Mouse (Mus musculus) forebrain, embryonic 11.5 days (tissue): ENCODE measurements at regions not wholly inside any gene's neighbourhood (a gene's known extent, or its start where the extent isn't known, plus 50 kb on each side); places are given as distances from the start of the nearest gene placed in this dataset.

Experiments used
- ATAC-seq: fragments of 200-750 bp; cut with Nextera tagmentation; replicated peaks from 2 replicates; pipeline ENCODE4 v1.8.0; 2017; ENCODE audit warnings: moderate TSS enrichment; ENCODE audit not compliant: low FRiP score
- DNase-seq: peaks from one replicate; pipeline ENCODE4 v3.0.0-alpha.2; 2017; ENCODE audit warnings: low spot score
- H3K27ac ChIP-seq: fragments of 300-500 bp; sonication (generic); 2 replicates; pipeline ENCODE4 v1.5.1; 2014; ENCODE audit warnings: low read depth, low read length
- H3K27me3 ChIP-seq: fragments of 300-500 bp; sonication (generic); 2 replicates; pipeline ENCODE4 v1.6.1; 2014; ENCODE audit warnings: mild to moderate bottlenecking, low read length, mixed read lengths; ENCODE audit not compliant: control insufficient read depth, insufficient read depth
- H3K36me3 ChIP-seq: fragments of 300-500 bp; sonication (generic); 2 replicates; pipeline ENCODE4 v1.6.1; 2014; ENCODE audit warnings: mild to moderate bottlenecking, low read length, moderate library complexity, mixed read lengths; ENCODE audit not compliant: control insufficient read depth, insufficient read depth
- H3K4me1 ChIP-seq: fragments of 300-500 bp; sonication (generic); replicated peaks from 2 replicates; pipeline ENCODE4 v1.6.1; 2014; ENCODE audit warnings: low read length, mixed read lengths; ENCODE audit not compliant: control insufficient read depth, insufficient read depth
- H3K4me2 ChIP-seq: fragments of 300-500 bp; sonication (generic); 2 replicates; pipeline ENCODE4 v1.6.1; 2014; ENCODE audit warnings: low read depth, mild to moderate bottlenecking, low read length, moderate library complexity, mixed read lengths; ENCODE audit not compliant: severe bottlenecking
- H3K4me3 ChIP-seq: fragments of 300-500 bp; sonication (generic); 2 replicates; pipeline ENCODE4 v1.5.1; 2014; ENCODE audit warnings: low read depth, low read length
- H3K9ac ChIP-seq: fragments of 300-500 bp; sonication (generic); 2 replicates; pipeline ENCODE4 v1.6.1; 2014; ENCODE audit warnings: low read length
- H3K9me3 ChIP-seq: fragments of 300-500 bp; sonication (generic); 2 replicates; pipeline ENCODE4 v1.6.1; 2016; ENCODE audit warnings: low read length, mixed read lengths; ENCODE audit not compliant: control insufficient read depth
- WGBS: fragments of 180-500 bp; shearing (Covaris S2); extraction: QIAGEN DNeasy Blood & Tissue Kit; methylation state at CpG from one replicate; pipeline ENCODE4 v1.1.7; 2014; 5-methylcytosine and 5-hydroxymethylcytosine counted together

DNA sequence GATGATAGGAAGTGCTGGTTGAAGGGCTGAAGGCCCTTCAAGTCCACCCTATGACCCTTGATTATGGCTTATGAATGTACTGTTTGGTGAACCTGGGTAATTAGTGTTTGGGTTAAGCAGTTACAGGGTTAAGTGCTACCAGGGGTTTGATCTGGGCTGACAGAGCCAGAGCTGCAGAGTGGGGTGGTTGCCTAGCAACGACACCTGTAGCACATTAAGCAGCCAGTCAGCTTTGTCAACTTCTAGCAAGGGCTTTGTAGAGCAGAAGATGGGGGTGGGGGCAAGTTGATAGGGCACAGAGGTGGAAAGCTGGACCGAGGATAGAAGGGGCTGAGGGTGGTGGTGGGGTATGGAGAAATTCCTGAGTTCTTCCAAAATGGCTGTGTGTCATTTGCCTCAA, 177.0 kb upstream of the Cadm1 start:
- no peaks in the 10 kb centered on the region for H3K9me3 ChIP-seq
- H3K27ac ChIP-seq, result no peak overlapping the region
- ATAC-seq, result no peak
- H3K9ac ChIP-seq, result no peak overlapping the region
- H3K4me2 ChIP-seq, result no peak overlapping the region
- H3K4me1 ChIP-seq, result peaks cover 11% of the 10 kb centered on the region; the same call in 1 of the 2 replicates
- no peaks in the 10 kb centered on the region for H3K36me3 ChIP-seq
- H3K27me3 ChIP-seq, result peaks cover 5% of the 10 kb centered on the region; the same call in 1 of the 2 replicates
- DNase-seq, result no peak
- H3K4me3 ChIP-seq, result no peak overlapping the region
- 8% methylated on average over 2 of the region's 2 CpGs for WGBS

DNA sequence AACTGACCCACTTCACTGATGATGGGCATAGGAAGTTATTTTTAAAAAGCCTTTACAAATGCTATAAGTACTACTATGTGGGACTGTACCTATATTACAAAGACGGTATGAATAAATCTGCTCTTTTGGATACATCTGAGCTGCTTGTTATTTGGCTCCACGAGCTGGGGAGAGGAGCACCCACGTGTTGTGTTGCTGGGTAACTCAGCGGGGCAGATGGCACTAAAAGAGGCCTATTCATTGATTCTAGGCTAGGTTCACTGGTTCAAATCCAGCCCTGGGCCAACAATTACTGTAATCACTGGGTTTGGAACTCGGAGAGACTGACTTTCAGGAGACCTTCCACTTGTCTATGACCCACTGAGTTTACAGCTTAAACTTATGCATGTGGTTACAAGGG, 176.0 kb upstream of the Cadm1 start:
- H3K27ac ChIP-seq, result no peak overlapping the region
- no peak overlapping the region for H3K9ac ChIP-seq
- H3K4me1 ChIP-seq, result peaks cover 13% of the 10 kb centered on the region; the same call in 1 of the 2 replicates
- no peaks in the 10 kb centered on the region for H3K36me3 ChIP-seq
- ATAC-seq (no peak), DNase-seq (no peak)
- peaks cover 5% of the 10 kb centered on the region; the same call in 1 of the 2 replicates for H3K27me3 ChIP-seq
- no peak overlapping the region for H3K4me2 ChIP-seq
- no peak overlapping the region for H3K4me3 ChIP-seq
- WGBS, result 82% methylated on average over 5 of the region's 5 CpGs
- no peaks in the 10 kb centered on the region for H3K9me3 ChIP-seq

DNA sequence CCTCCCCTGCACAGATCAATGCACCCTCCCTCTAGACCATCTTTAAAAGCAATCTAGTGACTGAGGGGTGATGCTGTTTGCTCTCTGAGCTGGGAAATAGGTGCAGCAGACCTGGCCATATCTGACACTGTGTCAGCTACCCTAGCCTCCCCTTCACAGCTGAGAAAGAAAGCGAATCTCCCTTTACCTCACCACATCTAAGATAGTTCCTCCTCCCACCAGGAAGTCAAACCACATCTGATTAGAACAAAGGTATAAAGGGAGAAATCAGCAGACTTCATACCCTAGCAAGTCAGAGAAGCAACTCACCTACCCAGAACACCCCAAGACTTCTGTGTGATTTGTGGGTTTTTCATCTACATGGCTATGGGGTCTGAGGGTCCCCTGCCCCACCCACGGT, 175.6 kb upstream of the Cadm1 start:
- Histone ChIP-seq H3K9ac (no peak overlapping the region), H3K27ac (no peak overlapping the region), H3K27me3 (peaks cover 2% of the 10 kb centered on the region; the same call in 1 of the 2 replicates), H3K36me3 (no peaks in the 10 kb centered on the region), H3K4me1 (peaks cover 13% of the 10 kb centered on the region; the same call in 1 of the 2 replicates), H3K4me3 (no peak overlapping the region), H3K9me3 (no peaks in the 10 kb centered on the region), H3K4me2 (no peak overlapping the region)
- no peak for ATAC-seq
- no peak for DNase-seq
- WGBS, result 80% methylated on average over 2 of the region's 2 CpGs

DNA sequence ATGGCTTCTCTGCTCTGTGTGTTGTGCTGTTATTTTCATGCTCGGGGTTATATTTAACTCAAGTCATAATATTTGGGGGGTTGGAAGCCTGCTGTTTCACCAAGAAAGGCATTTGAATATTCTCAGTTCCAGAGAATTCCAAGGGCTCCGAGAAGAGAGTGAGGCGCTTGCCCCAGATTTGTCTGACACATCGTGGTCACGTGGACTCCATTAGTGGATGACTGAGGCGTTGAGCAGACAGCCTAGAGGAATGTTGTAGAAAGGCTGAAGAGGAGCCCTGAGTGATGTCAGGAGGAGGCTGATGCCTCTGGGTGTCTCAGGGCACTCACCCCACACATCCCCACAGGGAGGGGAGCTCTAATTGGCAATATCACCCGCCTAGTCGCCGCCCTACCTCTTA, 175.1 kb upstream of the Cadm1 start:
- H3K27ac ChIP-seq, result no peak overlapping the region

DNA sequence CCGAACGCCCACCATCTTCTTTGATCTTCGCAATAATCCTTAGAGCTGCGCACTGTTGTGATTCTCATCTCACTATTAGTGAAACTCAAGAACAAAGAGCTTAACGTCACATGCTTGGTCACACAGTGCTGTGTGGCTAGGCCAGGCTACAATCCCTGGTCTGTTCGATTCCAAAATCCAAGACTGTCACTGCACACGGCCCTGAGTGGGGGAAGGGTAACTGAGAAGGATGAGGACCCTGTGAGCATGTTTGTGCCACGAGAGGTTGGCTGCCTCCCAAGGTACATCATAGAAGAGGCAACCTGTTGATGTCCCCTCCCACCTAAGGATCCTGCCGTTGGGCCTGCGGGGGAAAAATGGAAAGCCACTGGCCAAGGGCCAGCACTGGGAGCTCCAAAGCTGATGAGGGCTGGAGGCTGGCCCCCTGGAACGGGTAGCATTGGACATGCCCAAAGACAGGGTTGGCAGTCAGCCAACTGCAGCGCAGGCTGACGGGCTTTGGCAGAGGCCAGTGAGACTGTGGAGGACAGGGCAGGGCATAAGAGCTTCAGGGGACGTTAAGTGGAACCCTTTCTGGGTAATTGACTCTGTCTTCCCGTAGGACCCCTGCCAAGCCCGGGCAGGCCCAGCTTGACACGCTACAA, 172.1 kb upstream of the Cadm1 start:
- H3K27me3 ChIP-seq, result peaks cover 2% of the 10 kb centered on the region; the same call in 1 of the 2 replicates
- no peak overlapping the region for H3K4me3 ChIP-seq
- ATAC-seq (peak; percentile 56), DNase-seq (peak; percentile 64)
- H3K36me3 ChIP-seq, result no peaks in the 10 kb centered on the region
- H3K9me3 ChIP-seq, result no peaks in the 10 kb centered on the region
- peaks cover 19% of the 10 kb centered on the region for H3K4me1 ChIP-seq
- no peak overlapping the region for H3K4me2 ChIP-seq
- no peak overlapping the region for H3K27ac ChIP-seq
- 67% methylated on average over 17 of the region's 17 CpGs for WGBS
- H3K9ac ChIP-seq, result no peak overlapping the region

More for the DNA sequence above, 175.1 kb upstream of the Cadm1 start:
- DNase-seq (no peak), ATAC-seq (no peak)
- Histone ChIP-seq H3K4me2 (no peak overlapping the region), H3K4me1 (peaks cover 13% of the 10 kb centered on the region; the same call in 1 of the 2 replicates), H3K9ac (no peak overlapping the region), H3K9me3 (no peaks in the 10 kb centered on the region), H3K36me3 (no peaks in the 10 kb centered on the region), H3K27me3 (peaks cover 2% of the 10 kb centered on the region; the same call in 1 of the 2 replicates), H3K4me3 (no peak overlapping the region)
- 89% methylated on average over 9 of the region's 9 CpGs for WGBS

DNA sequence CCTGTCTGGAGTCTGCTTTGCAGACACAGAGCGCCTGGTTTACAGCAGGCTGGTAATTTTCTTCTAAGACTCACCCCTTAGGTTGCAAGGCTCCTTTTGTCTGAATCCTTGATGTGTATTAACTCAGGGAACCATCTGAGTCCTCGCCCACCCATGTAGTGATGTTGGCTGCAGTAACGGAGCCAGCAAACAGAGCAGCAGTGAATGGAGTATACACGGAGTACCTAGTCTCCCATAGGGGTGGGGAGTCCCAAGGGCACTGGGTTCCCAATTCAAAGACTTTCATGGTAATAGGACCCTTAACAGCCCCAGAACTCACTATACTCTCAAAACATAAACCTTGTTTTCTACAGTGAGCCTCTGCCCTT, 171.6 kb upstream of the Cadm1 start:
- H3K4me1 ChIP-seq, result peaks cover 19% of the 10 kb centered on the region
- no peak overlapping the region for H3K27ac ChIP-seq
- no peaks in the 10 kb centered on the region for H3K9me3 ChIP-seq
- H3K4me2 ChIP-seq, result no peak overlapping the region
- no peak for DNase-seq
- WGBS, result 72% methylated on average over 4 of the region's 4 CpGs
- H3K4me3 ChIP-seq, result no peak overlapping the region
- H3K9ac ChIP-seq, result no peak overlapping the region
- peak; percentile 15; the same call in 1 of the 2 replicates for ATAC-seq
- peaks cover 2% of the 10 kb centered on the region; the same call in 1 of the 2 replicates for H3K27me3 ChIP-seq
- no peaks in the 10 kb centered on the region for H3K36me3 ChIP-seq

DNA sequence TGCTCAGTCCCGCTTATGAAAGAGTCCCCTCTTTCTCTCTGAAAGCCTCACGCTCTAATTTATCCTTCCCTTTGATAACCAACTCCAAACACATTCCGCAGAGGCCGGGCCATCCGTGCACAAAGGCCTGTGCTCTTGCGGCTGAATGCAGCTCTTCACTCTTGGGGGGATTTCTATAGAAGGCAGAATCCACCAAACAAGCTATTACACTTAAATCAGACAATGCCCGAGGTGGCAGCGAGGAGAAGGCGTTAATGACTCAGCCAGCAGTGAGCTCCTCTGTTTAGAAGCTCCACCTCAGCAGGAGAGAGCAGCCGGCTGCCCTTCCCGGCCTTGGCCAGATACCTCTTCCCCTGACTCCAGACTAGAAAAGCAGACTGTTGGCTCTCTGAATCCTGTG, 166.9 kb upstream of the Cadm1 start:
- H3K27ac ChIP-seq, result peak overlapping the region; percentile 37; the same call in 1 of the 2 replicates
- ATAC-seq, result peak; percentile 31; the same call in 1 of the 2 replicates
- H3K9ac ChIP-seq, result peak overlapping the region; percentile 16
- no peaks in the 10 kb centered on the region for H3K36me3 ChIP-seq
- H3K27me3 ChIP-seq, result peaks cover 8% of the 10 kb centered on the region; the same call in 1 of the 2 replicates
- H3K4me2 ChIP-seq, result 0 out of 2 replicates have a peak overlapping the region, but pooled peaks have one; percentile 12
- peak; percentile 77 for DNase-seq
- peaks cover 20% of the 10 kb centered on the region for H3K4me1 ChIP-seq
- H3K4me3 ChIP-seq, result no peak overlapping the region
- H3K9me3 ChIP-seq, result no peaks in the 10 kb centered on the region
- WGBS, result 3% methylated on average over 11 of the region's 11 CpGs

DNA sequence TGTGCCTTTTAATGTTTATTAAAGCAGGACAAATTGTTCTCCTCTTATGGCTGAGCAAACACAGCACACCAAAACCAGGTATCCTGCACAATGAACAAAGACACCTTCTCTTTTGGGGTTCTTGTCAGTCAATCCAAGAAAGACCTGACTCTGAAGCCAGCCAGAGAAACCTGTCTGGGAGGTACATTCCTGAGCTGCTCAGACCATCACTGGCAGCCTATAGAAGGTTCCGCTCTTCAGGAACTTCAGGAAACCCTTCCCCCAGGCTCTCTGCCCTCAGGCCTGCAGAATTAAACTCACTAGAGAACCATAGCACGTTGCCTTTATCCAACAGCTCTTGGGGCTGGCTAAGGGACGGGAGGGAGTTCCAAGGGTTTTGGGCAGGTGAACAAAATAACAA, 165.2 kb upstream of the Cadm1 start:
- no peak for ATAC-seq
- 71% methylated on average over 3 of the region's 3 CpGs for WGBS
- H3K4me1 ChIP-seq, result peaks cover 23% of the 10 kb centered on the region

More for the DNA sequence above, 165.2 kb upstream of the Cadm1 start:
- Histone ChIP-seq H3K27me3 (peaks cover 11% of the 10 kb centered on the region), H3K4me3 (no peak overlapping the region), H3K9ac (no peak overlapping the region), H3K27ac (no peak overlapping the region), H3K9me3 (no peaks in the 10 kb centered on the region), H3K36me3 (no peaks in the 10 kb centered on the region), H3K4me2 (no peak overlapping the region)
- no peak for DNase-seq
